Mouse (Mus musculus) layer of hippocampus, adult 18-20 months (tissue): ENCODE measurements around the gene Tssk3. TPM values are rescaled to one million over a fixed set of nuclear protein-coding genes. Genes with fewer than 3 reads are reported as not detected.

Experiments
- DNase-seq, 2 experiments: peaks; one replicate each; pipeline ENCODE4 v3.0.0; 2022; ENCODE audit warnings: low spot score in 2 of 2
- total RNA-seq, 2 experiments: library from RNA; stranded (reverse); gene quantifications; 2 replicates each; pipeline ENCODE4 v1.2.3; 2021

The Tssk3 gene
- total RNA-seq, 2 experiments from 2014 or later = not detected

DNA sequence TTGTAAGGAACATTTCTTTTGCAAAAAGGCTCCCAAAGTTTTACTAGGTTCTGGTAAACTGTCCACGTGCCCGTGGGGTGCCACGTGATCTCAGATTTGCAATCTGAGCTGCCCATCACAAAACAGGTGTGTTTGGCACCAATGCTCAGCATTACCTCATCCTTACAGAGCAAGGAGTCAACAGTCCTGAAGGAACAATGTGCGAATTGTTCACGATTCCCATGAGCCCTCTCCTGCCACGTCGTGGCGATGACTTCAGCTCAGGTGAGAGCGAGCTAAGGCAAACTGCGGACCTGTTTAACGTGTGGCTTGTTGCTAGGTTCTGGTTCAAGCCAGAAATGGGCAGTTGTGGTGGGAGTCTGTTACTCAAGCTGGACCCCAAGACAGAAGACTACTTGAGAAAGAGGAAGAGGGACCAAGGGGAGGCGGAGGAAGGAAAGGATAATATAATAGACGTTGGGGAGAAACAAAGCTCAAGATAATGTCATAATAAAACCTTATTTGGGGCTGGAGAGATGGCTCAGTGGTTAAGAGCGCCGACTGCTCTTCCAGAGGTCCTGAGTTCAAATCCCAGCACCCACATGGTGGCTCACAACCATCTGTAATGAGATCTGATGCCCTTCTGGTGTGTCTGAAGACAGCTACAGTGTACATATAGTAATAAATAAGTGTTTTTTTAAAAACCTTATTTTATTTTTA, 39.2 kb downstream of the Tssk3 start:
- no peak for DNase-seq

DNA sequence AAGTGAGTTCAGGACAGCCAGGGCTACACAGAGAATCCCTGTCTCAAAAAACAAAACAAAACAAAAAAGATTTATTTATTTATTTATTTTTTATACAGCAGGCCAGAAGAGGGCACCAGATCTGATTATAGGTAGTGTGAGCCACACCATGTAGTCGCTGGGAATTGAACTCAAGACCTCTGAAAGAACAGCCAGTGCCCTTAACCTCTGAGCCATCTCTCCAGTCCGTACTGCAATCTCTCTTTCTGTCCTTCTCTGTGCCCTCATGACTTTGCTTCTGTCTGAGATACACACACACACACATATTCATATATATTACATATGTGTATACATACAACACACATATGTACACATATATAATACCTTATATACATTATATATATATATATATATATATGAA, 40.0 kb downstream of the Tssk3 start:
- DNase-seq = no peak

DNA sequence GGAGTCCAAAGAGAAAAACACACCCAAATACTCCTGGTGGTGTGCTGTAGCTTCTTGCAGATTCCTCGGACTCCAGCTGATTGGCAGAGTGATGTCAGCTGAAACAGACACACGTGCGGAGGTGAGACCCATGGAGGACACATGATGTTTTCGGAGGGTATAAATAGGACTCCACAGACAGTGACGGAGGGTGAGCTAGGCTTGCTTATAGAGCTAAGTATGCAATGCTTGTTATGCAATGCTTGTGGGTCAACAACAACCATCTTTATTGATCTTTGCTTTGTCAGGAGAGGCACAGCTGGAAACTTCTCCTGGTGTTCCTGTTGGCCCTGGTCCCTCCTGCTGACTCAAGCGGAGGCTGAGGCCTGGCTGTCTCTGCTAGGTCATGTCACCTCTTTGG, 42.1 kb downstream of the Tssk3 start:
- no peak for DNase-seq

DNA sequence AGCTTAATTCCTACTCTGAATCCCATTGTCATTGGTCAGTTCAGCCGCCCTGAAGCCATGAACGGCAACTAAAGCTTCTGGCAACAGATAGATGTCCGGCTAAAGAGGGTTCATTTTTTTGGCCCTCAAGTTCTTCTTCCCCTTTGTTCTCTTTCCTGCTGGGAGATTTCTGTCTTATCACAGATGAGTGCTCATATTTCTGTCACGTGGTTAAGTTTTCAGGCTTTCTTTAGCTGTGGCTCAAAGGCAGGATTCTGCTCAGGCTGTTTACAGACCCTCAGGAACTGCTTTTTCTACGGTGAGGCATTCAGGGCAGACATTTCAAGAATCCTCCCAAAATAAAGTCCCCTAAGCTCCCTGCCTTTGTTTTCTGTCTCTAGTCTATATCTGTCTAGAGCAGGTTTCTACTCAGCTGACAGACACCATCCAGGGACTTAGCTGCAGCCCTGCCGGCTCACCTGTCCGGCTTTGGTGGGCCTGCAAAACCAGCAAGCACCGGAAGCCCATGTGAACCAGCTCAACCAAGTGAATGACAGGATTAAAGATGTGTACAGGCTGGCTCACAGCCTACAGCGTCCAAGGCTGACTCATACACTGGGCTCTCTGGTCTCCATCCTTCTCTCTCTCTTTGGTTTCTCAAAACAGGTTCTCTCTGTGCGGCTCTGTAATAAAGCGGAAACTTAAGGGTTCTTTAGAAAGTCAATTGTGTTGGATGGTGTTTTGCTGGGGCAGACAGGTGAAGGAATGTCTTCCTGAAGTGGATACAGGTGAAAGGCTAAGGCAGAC, 42.9 kb downstream of the Tssk3 start:
- no peak for DNase-seq

DNA sequence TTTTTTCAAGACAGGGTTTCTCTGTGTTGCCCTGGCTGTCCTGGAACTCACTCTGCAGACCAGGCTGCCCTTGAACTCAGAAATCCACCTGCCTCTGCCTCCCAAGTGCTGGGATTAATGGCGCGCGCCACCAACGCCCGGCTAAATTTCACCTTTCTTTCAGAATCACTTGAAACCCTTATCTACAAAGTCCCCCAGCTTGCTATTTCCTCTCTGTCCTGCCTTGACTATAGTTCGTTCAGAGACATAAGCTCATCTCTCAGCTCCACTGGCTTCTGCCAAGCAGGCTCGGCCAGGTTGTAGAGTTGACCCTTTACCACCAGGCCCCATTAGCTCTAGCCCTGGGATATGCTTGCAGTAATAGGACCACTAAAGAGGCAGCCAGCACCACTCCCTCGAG, 43.5 kb downstream of the Tssk3 start:
- DNase-seq = no peak

DNA sequence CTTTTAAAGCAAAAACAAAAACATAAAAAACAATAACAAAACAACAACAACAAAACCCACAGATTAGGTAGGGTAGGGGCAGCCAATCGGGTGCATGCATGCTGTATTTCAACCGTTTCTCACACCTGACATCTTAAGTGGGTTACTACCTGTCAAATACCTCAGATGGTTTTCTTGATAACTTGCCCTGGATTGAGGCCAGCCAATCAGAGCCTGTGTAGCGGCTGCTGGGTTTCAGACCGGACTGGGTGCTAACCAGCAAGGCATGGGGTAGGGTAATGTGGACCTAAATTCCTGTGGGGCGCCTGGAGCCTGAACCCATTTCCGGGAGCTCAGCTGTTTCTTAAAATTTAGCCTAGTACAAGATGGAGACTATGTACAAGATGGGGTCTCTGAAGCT, 49.7 kb downstream of the Tssk3 start:
- DNase-seq = no peak

DNA sequence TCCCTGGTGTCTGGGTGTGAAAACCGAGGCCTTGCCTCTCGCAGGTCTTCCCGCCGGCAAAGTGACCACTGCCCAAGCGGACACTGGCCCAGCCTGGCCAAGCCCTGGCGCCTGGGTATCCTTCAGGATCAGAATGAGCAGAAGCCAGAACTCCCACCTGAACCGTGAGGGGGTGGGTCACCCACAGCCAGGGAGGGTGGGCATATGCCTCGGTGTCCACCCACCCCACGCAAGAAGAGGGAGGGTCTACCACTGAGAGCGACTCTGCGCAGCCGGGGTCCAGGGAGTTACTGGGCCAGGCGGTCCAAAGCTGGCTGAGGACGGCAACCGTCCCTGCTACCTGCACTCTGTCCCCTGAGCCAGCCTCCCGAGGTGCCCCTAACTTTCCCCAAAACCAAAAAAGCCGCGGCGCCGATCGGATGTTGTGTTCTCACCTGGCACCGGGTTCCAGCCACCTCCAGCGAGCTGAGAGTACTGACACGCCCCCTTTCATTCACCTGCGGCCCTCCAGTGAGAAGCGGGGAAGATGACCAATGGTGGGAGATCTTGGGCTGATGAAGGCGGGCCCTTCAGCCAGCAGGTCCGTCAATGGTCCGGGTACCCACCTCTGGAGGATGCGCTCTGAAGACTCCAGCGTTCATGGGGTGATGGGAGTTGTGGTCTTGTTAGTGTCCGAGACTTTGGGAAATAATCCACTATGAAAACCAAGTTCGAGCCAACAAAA, 50.3 kb downstream of the Tssk3 start, which contains the start of gene Zbtb8b:
Gene Zbtb8b, minus strand, starts transcription at position 514 of the 724 bp plus-strand sequence.
- DNase-seq = peak; percentile 81 to 88

Other genes with a start within 250 kb of the Tssk3 start
- gene C77080, start 229.6 kb downstream of the Tssk3 start, total RNA-seq = 1 to 10 TPM; 6.4 to 7.5 TPM
- gene Sync, start 203.4 kb downstream of the Tssk3 start, total RNA-seq = under 1 TPM; 0.99 TPM
- 100 to 1,000 TPM; 124 to 134 TPM for gene Rbbp4, start 155.7 kb downstream of the Tssk3 start, total RNA-seq
- 10 to 100 TPM; 27.4 to 31.6 TPM for gene Zbtb8os, start 155.3 kb downstream of the Tssk3 start, total RNA-seq
- 1 to 10 TPM; 3.2 to 3.5 TPM for gene Zbtb8a, start 112.9 kb downstream of the Tssk3 start, total RNA-seq
- gene Zbtb8b, start 50.2 kb downstream of the Tssk3 start, total RNA-seq = 1 to 10 TPM; 5.3 to 6.0 TPM
- 10 to 100 TPM; 63.0 to 63.5 TPM for gene Bsdc1, start 29.4 kb downstream of the Tssk3 start, total RNA-seq
- gene Fam229a, start 168 bp upstream of the Tssk3 start, total RNA-seq = not detected
- 10 to 100 TPM; 72.5 to 76.6 TPM for gene Marcksl1, start 22.6 kb upstream of the Tssk3 start, total RNA-seq
- gene Hdac1, start 51.7 kb upstream of the Tssk3 start, total RNA-seq = 10 to 100 TPM; 36.9 to 43.0 TPM
- gene Lck, start 82.6 kb upstream of the Tssk3 start, total RNA-seq = 1 to 10 TPM; 3.4 to 3.9 TPM
- under 1 TPM; 0.51 to 0.74 TPM for gene Fam167b, start 87.5 kb upstream of the Tssk3 start, total RNA-seq
- 100 to 1,000 TPM; 127 to 131 TPM for gene Eif3i, start 109.6 kb upstream of the Tssk3 start, total RNA-seq
- 10 to 100 TPM; 73.7 to 79.8 TPM for gene Tmem234, start 109.6 kb upstream of the Tssk3 start, total RNA-seq
- gene Dcdc2b, start 123.2 kb upstream of the Tssk3 start, total RNA-seq = 1 to 10 TPM; 5.6 to 6.2 TPM
- 10 to 100 TPM; 36.2 to 37.4 TPM for gene Iqcc, start 128.1 kb upstream of the Tssk3 start, total RNA-seq
- gene Ccdc28b, start 132.9 kb upstream of the Tssk3 start, total RNA-seq = 10 to 100 TPM; 55.7 to 59.1 TPM
- 10 to 100 TPM; 49.9 to 51.3 TPM for gene Txlna, start 150.0 kb upstream of the Tssk3 start, total RNA-seq
- 10 to 100 TPM; 87.8 to 89.6 TPM for gene Kpna6, start 181.7 kb upstream of the Tssk3 start, total RNA-seq
- 10 to 100 TPM; 12.8 to 15.5 TPM for gene Tmem39b, start 205.8 kb upstream of the Tssk3 start, total RNA-seq